Mouse (Mus musculus) ovary, adult 10 weeks (tissue): ENCODE results near the gene Prkab1. TPM values are rescaled to one million over a fixed set of nuclear protein-coding genes. Genes with fewer than 3 reads are reported as not detected.

Experiments
- polyA plus RNA-seq: library from polyadenylated mRNA; stranded (reverse); fragments of 350-450 nt; fragmentation: Illumina TruSeq; extraction: RNeasy Lipid Tissue Mini Kit (QIAGEN cat#74804); gene quantifications from one replicate; pipeline ENCODE4 v1.2.3, GENCODE M21; 2014

Gene Prkab1
- polyA plus RNA-seq: 9.3 TPM

GRCm38 (mm10) chr5:116024327-116024739 is at the start of gene Prkab1:
TSS of gene Prkab1 (minus strand) at chr5:116024508.

Other genes with a start within 250 kb of the Prkab1 start
- gene Cit, start 179.2 kb downstream of the Prkab1 start, polyA plus RNA-seq: 1.6 TPM
- 0.17 TPM for gene Tmem233, start 58.7 kb upstream of the Prkab1 start, polyA plus RNA-seq